Mouse (Mus musculus): ENCODE results near the gene Ccsap.

DNA sequence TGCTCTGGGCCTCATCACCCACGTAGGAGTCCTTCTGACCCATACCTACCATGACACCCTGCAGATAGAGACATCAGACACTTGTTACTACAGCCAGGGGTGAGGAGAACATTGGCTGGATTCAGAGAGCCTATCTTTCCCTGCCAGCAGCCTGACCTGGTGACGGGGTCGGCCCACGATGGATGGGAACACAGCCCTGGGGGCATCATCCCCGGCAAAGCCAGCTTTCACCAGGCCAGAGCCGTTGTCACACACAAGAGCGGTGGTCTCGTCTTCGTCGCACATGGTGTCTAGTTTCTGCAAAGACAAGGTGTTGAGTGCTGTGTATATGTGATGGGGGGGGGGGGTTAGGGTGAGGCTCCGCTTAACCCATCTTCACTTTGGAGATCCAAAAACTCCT lies 33.4 kb upstream of the Ccsap start:
- TF ChIP-seq CTCF (IDR thresholded peaks at IDR 0.05; ENCODE audit: borderline replicate concordance, insufficient read depth, low read length) (no peak), POLR2A (IDR thresholded peaks at IDR 0.05; ENCODE audit: low read depth, low read length) (no peak)

All from embryonic fibroblast, embryonic 13.5 days (primary cell).